Mouse (Mus musculus) spleen, adult 2 months (tissue): ENCODE results near the gene Slc16a13. TPM values are rescaled to one million over a fixed set of nuclear protein-coding genes. Genes with fewer than 3 reads are reported as not detected.

Source experiments
- DNase-seq, 2 experiments: peaks; one replicate each; pipeline versions ENCODE4 v3.0.0 to v3.0.0-alpha.2; 2012 to 2021; ENCODE audit warnings: low spot score in 2 of 2, low read depth in 1 of 2
- H3K27ac ChIP-seq: fragments of 200-500 bp; 2 replicates; pipeline ENCODE4 v1.5.1; 2012; ENCODE audit warnings: low read length, inconsistent platforms; ENCODE audit not compliant: insufficient read depth
- H3K27me3 ChIP-seq: fragments of 200-500 bp; 2 replicates; pipeline ENCODE4 v1.6.1; 2012; ENCODE audit warnings: mild to moderate bottlenecking, moderate library complexity, low read length, inconsistent platforms; ENCODE audit not compliant: control insufficient read depth, insufficient read depth
- H3K36me3 ChIP-seq: fragments of 200-500 bp; 2 replicates; pipeline ENCODE4 v1.6.1; 2012; ENCODE audit warnings: mild to moderate bottlenecking, low read length, inconsistent platforms; ENCODE audit not compliant: control insufficient read depth, insufficient read depth
- H3K4me1 ChIP-seq: fragments of 200-500 bp; 2 replicates; pipeline ENCODE4 v1.6.1; 2011; ENCODE audit warnings: inconsistent platforms; ENCODE audit not compliant: control insufficient read depth, insufficient read depth, insufficient read length
- H3K4me3 ChIP-seq: fragments of 200-500 bp; 2 replicates; pipeline ENCODE4 v1.5.1; 2011; ENCODE audit warnings: mild to moderate bottlenecking, inconsistent platforms; ENCODE audit not compliant: insufficient read depth, insufficient read length; ENCODE audit errors: extremely low read depth
- CTCF ChIP-seq: fragments of 200-500 bp; IDR thresholded peaks from 2 replicates; pipeline ENCODE4 v1.5.1; 2011; ENCODE audit warnings: mild to moderate bottlenecking, inconsistent platforms; ENCODE audit not compliant: insufficient read depth, insufficient read length, insufficient replicate concordance; ENCODE audit errors: extremely low read depth
- POLR2A ChIP-seq: fragments of 200-500 bp; IDR thresholded peaks from 2 replicates; pipeline ENCODE4 v1.6.1; 2011; ENCODE audit warnings: low read depth, low read length, inconsistent platforms
- WGBS: fragments of 180-500 bp; shearing (Covaris S2); methylation state at CpG from one replicate; pipeline ENCODE4 v1.1.7; 2018; 5-methylcytosine and 5-hydroxymethylcytosine counted together
- polyA plus RNA-seq: library from polyadenylated mRNA; depleted of rRNA; stranded (reverse); fragments of >200 nt; gene quantifications from 2 replicates; pipeline ENCODE4 v1.2.3, GENCODE M21; 2012; rRNA removed

Gene Slc16a13
- 5.3 and 5.6 TPM in 2 replicates for polyA plus RNA-seq

- Histone ChIP-seq H3K27me3 (no peaks in the 10 kb centered on the region), H3K4me3 (peak within 1 kb of the TSS; percentile 71), H3K4me1 (peaks cover 6% of the 10 kb centered on the region; the same call in 1 of the 2 replicates), H3K27ac (peak within 1 kb of the TSS; percentile 65), H3K36me3 (no peaks in the 10 kb centered on the region)
- TF ChIP-seq CTCF (no peak), POLR2A (peak; percentile 86)
- peak; percentile 93 for DNase-seq
- under 1% methylated on average over 28 of the region's 28 CpGs for WGBS
Observed at GRCm38 (mm10) chr11:70220731-70221602, at the start of gene Slc16a13. TSS of gene Slc16a13 (minus strand) at chr11:70221064.

GRCm38 (mm10) chr11:70266405-70266804, 45.5 kb upstream of the Slc16a13 start:
- Histone ChIP-seq H3K27me3 (no peaks in the 10 kb centered on the region), H3K27ac (no peak overlapping the region), H3K4me3 (no peak overlapping the region), H3K4me1 (no peaks in the 10 kb centered on the region; the same call in 1 of the 2 replicates), H3K36me3 (no peaks in the 10 kb centered on the region)
- WGBS, result 86% methylated on average over 1 of the region's 1 CpGs
- DNase-seq, result no peak
- no peak for TF ChIP-seq CTCF
- no peak for TF ChIP-seq POLR2A

- H3K4me3 ChIP-seq, result no peak overlapping the region
- WGBS, result 81% methylated on average over 4 of the region's 4 CpGs
- no peaks in the 10 kb centered on the region for H3K36me3 ChIP-seq
- no peaks in the 10 kb centered on the region; the same call in 1 of the 2 replicates for H3K4me1 ChIP-seq
- TF ChIP-seq CTCF (no peak), POLR2A (no peak)
- DNase-seq, result no peak
- no peaks in the 10 kb centered on the region for H3K27me3 ChIP-seq
- 0 out of 2 replicates have a peak overlapping the region, but pooled peaks have one; percentile 16 for H3K27ac ChIP-seq
Observed at GRCm38 (mm10) chr11:70265819-70266218, 45.0 kb upstream of the Slc16a13 start.

GRCm38 (mm10) chr11:70265252-70265651, 44.4 kb upstream of the Slc16a13 start:
- H3K27ac ChIP-seq, result peak overlapping the region; percentile 49; the same call in 1 of the 2 replicates
- TF ChIP-seq POLR2A (no peak), CTCF (no peak)
- H3K27me3 ChIP-seq, result no peaks in the 10 kb centered on the region
- H3K4me1 ChIP-seq, result no peaks in the 10 kb centered on the region; the same call in 1 of the 2 replicates
- WGBS, result 22% methylated on average over 3 of the region's 3 CpGs
- H3K36me3 ChIP-seq, result no peaks in the 10 kb centered on the region
- DNase-seq, result no peak
- H3K4me3 ChIP-seq, result no peak overlapping the region

GRCm38 (mm10) chr11:70259035-70259434, 38.2 kb upstream of the Slc16a13 start:
- peaks cover 7% of the 10 kb centered on the region for H3K27me3 ChIP-seq
- no peak for TF ChIP-seq POLR2A
- no peak for TF ChIP-seq CTCF
- H3K4me3 ChIP-seq, result no peak overlapping the region
- WGBS, result 94% methylated on average over 4 of the region's 4 CpGs
- no peak overlapping the region for H3K27ac ChIP-seq
- no peak for DNase-seq
- no peaks in the 10 kb centered on the region for H3K36me3 ChIP-seq
- peaks cover 3% of the 10 kb centered on the region; the same call in 1 of the 2 replicates for H3K4me1 ChIP-seq

GRCm38 (mm10) chr11:70254931-70255531, 34.2 kb upstream of the Slc16a13 start, which contains the start of gene Alox12:
TSS of gene Alox12 (minus strand) at chr11:70255353.
- DNase-seq, result no peak
- H3K27me3 ChIP-seq, result peaks cover 7% of the 10 kb centered on the region
- H3K27ac ChIP-seq, result no peak within 1 kb of the TSS
- H3K4me1 ChIP-seq, result peaks cover 4% of the 10 kb centered on the region; the same call in 1 of the 2 replicates
- WGBS, result 21% methylated on average over 25 of the region's 25 CpGs
- TF ChIP-seq POLR2A (no peak), CTCF (no peak)
- peak within 1 kb of the TSS; percentile 22; the same call in 1 of the 2 replicates for H3K4me3 ChIP-seq
- H3K36me3 ChIP-seq, result no peaks in the 10 kb centered on the region
